Mouse (Mus musculus): ENCODE measurements around the gene Jph4.

DNA sequence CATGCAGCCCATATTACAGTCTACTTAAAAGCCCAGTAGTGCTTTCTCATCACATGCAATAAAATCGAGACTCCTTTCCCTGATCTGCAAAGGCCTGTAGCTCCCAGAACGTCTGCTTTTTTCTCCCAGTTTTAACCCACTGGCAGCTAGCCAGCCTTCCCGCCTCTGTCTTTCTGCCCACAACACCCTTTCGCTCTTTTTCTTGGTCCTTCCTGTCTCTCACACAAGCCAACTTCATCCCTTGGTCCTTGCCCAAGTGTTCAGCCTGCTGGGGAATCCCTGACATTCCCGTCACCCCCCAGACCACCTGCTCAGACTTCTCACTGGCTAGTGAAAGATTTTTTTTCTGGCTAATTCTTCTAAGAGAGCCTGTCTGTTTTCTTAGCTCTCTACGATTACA is 40.5 kb downstream of the Jph4 start:
- TF ChIP-seq CTCF (IDR thresholded peaks at IDR 0.05; ENCODE audit: low read depth, low read length) (no peak), GATA1 (IDR thresholded peaks at IDR 0.05; ENCODE audit: borderline replicate concordance, low read length) (no peak), TAL1 (conservative IDR thresholded peaks at IDR 0.05; ENCODE audit: low read depth, low read length) (no peak)

Measured in G1E (cell line).